Mouse (Mus musculus) erythroblast, embryonic 14.5 days (primary cell): ENCODE measurements around the gene Tceal7. TPM values are rescaled to one million over a fixed set of nuclear protein-coding genes. Genes with fewer than 3 reads are reported as not detected.
"Not testable (repeated sequence)": the region's sequence is repeated elsewhere in the genome, so short reads cannot be mapped to it uniquely, and the experiment has no call there.

ENCODE experiments used
- H3K27me3 ChIP-seq: 2 replicates; pipeline ENCODE4 v1.6.1; 2012; ENCODE audit warnings: inconsistent platforms; ENCODE audit not compliant: control insufficient read depth
- H3K36me3 ChIP-seq: 2 replicates; pipeline ENCODE4 v1.6.1; 2012; ENCODE audit warnings: mild to moderate bottlenecking, inconsistent platforms; ENCODE audit not compliant: control insufficient read depth
- H3K4me1 ChIP-seq: 2 replicates; pipeline ENCODE4 v1.6.1; 2012; ENCODE audit warnings: inconsistent platforms; ENCODE audit not compliant: control insufficient read depth
- H3K4me3 ChIP-seq: replicated peaks from 2 replicates; pipeline ENCODE3; 2012; ENCODE audit warnings: moderate library complexity, mild to moderate bottlenecking, inconsistent platforms
- H3K9me3 ChIP-seq: 2 replicates; pipeline ENCODE4 v1.6.1; 2012; ENCODE audit warnings: low read length, inconsistent platforms, mixed read lengths; ENCODE audit not compliant: control insufficient read depth
- GATA1 ChIP-seq: IDR thresholded peaks from 2 replicates; pipeline ENCODE4 v1.6.1; 2012; ENCODE audit warnings: low read length, inconsistent platforms, mixed read lengths
- TAL1 ChIP-seq: IDR thresholded peaks from 3 replicates; pipeline ENCODE4 v1.6.1; 2012; ENCODE audit warnings: low read length, inconsistent platforms, mixed read lengths
- polyA plus RNA-seq: library from polyadenylated mRNA; stranded (reverse); fragments of >175 nt; gene quantifications from 2 replicates; pipeline ENCODE4 v1.2.3, GENCODE M21; 2012

Tceal7 gene
- polyA plus RNA-seq, 1 experiment, result not detected

DNA sequence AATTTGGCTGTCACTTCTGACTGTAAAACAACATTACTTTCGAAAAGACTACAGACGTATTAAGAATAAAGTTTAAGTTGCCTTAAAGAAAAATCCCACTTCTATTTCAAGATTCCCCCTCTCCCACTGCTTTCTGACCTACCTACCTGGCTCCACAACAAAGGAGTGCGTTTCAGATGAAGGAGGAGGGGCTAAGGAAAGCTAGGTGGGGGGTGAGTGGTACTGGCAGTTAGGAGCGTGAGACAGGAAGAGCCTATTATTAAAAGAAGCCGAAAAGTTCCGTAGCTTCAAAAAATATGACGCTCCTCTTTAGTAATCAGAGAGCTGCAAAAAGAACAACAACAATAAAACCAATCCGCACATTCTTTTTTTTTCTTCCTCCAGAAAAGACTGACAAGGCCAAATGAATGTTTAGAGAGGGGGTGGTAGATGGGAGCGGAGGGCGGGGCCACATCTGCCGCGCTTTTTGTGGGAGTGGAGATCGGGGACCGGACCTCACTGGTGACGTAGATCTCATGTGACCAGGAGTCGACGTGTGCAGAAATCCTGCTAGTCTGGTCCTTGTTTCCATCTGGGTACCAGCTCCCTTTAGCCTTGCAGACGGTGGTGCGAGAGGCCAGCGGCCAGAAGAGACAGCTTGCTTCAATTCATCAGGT, 30.1 kb downstream of the Tceal7 start, which contains the start of gene Tceal9:
Gene Tceal9 (plus strand): TSS at position 506 of the 656 bp plus-strand sequence.
- TF ChIP-seq GATA1 (no peak), TAL1 (no peak)
- peaks cover 20% of the 10 kb centered on the region for H3K36me3 ChIP-seq
- peaks cover 6% of the 10 kb centered on the region for H3K4me1 ChIP-seq
- H3K9me3 ChIP-seq, result no peaks in the 10 kb centered on the region
- H3K27me3 ChIP-seq, result no peaks in the 10 kb centered on the region
- H3K4me3 ChIP-seq, result peak within 1 kb of the TSS; percentile 76

DNA sequence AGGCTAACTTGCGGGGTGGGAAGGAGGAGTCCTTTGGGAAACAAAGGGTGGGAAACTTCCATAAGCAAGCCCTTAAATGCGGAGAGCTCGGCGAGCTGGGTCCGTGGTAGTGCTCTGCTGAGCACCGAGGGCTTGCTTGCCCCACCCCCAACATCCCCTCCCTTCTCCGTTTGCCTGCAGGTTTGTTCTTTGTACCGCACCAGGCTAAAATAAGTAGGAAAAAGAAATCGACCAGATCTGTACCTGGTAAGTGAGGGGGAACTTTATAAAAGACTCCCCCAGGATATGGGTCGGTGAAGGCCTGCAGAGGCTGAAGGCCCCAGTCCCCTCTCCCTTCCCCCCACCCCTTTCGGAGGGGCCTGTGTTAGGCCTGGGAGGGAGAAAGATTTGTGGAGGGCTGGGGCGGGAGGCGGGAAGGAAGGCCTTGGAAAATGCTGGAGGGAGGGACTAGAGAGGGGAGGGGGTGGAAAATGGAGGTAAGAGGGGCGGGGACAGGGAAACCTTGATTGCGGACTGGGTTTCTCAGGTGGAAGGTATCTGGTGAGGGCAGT, 31.0 kb downstream of the Tceal7 start:
- Histone ChIP-seq H3K9me3 (no peaks in the 10 kb centered on the region), H3K36me3 (peaks cover 20% of the 10 kb centered on the region), H3K4me3 (peak overlapping the region; percentile 76), H3K27me3 (no peaks in the 10 kb centered on the region), H3K4me1 (peaks cover 6% of the 10 kb centered on the region)
- no peak for TF ChIP-seq GATA1
- no peak for TF ChIP-seq TAL1

DNA sequence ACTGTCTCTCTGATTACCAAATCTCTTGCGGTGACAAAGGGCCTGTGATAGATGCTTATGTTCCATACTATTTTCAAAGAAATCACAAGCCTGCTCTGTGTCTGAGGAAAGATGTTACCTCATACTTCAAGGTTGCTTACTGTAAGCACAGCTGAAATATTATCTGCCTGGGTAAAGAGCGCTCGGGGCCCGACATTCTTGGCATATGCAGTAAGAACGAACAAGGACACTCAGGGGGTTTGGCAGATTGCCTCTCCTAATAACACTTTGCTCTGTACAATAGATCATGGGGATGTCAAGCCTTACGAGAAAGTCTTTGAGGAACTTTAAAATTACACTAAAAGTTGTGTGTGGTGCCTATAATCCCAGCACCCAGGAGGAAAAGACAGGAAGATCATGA, 34.2 kb downstream of the Tceal7 start:
- Histone ChIP-seq H3K27me3 (no peaks in the 10 kb centered on the region), H3K9me3 (no peaks in the 10 kb centered on the region), H3K36me3 (peaks cover 20% of the 10 kb centered on the region), H3K4me3 (no peak overlapping the region), H3K4me1 (peaks cover 20% of the 10 kb centered on the region)
- TF ChIP-seq TAL1 (no peak), GATA1 (no peak)

DNA sequence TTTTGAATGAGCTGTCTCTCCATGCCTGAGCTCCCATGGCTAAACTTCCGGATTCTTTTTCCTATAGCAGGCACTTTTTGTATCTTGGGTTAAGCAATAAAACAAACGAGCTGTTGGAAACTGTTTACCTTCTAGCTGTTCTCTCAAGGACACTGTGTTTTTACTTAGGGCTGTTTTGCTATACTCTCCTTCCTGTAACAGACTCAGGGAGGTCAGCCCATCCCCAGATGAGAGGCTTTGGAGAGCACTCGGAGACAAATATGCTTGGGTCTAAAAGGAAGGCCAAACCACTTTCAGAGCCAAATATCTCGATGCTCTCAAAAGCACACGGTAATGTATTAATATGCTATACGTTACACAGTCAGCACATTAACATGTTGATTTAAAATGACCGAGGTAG, 35.1 kb downstream of the Tceal7 start:
- no peaks in the 10 kb centered on the region for H3K9me3 ChIP-seq
- no peaks in the 10 kb centered on the region for H3K27me3 ChIP-seq
- peaks cover 20% of the 10 kb centered on the region for H3K4me1 ChIP-seq
- no peak overlapping the region for H3K4me3 ChIP-seq
- TF ChIP-seq GATA1 (no peak), TAL1 (no peak)
- peaks cover 20% of the 10 kb centered on the region for H3K36me3 ChIP-seq

DNA sequence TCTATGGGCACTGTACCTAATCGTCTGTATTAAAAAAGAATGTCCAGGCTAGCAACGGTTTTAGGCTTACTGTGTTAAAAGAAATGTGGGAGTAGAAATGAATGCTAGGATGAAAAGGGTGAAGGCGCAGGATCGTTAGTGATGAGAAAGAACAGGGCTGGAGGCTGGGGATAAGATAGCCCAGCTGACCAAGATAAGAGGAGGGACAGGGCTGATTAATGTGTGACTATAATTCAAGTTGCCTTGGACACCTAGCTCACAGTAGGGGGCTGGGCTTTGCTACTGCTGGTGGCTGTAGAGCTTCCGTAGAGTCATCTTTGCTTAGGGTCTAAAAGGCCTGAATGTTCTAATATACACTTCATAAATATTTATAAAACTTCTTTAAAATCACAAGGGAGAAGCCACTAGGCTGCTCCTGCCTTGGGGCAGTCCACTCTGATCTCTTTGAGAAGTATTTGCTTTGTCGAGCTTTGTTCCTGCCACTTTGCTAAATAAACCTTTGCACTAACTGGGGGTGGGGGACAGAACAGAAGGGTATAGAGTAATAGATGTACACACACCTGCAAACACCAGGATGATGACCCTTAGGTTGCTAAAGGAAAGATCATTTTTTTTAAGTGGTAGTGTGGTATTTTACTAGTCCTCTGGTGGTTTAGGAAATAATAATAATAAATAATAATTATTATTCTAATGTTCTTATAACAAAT, 37.6 kb downstream of the Tceal7 start:
- no peaks in the 10 kb centered on the region for H3K9me3 ChIP-seq

DNA sequence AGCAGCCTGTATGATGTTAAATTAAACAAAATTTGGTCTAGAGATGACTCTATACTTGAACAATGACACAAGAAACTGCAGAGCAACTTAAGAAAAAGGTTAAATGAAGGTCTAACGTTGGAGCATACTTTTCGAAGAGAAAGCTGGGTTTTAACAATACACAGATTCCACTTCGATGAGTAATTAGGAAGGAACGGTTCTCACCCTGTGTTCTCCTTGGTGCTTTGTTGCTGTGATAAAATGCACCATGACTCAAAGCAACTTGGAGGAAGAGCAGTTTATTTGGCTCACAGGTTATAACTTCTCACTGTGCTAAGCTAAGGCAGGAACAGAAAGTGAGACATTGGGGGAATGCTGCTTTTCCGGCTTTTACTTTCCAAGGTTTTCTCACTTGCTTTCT, 53.1 kb downstream of the Tceal7 start:
- Histone ChIP-seq H3K27me3 (peaks cover 6% of the 10 kb centered on the region), H3K4me1 (peaks cover 5% of the 10 kb centered on the region; the same call in 1 of the 2 replicates), H3K9me3 (no peaks in the 10 kb centered on the region), H3K36me3 (peaks cover 5% of the 10 kb centered on the region), H3K4me3 (no peak overlapping the region)
- no peak for TF ChIP-seq GATA1
- no peak for TF ChIP-seq TAL1

More for the DNA sequence above, 37.6 kb downstream of the Tceal7 start:
- no peaks in the 10 kb centered on the region for H3K27me3 ChIP-seq
- TF ChIP-seq GATA1 (no peak), TAL1 (no peak)
- peaks cover 14% of the 10 kb centered on the region for H3K4me1 ChIP-seq
- H3K4me3 ChIP-seq, result no peak overlapping the region
- H3K36me3 ChIP-seq, result peaks cover 15% of the 10 kb centered on the region

DNA sequence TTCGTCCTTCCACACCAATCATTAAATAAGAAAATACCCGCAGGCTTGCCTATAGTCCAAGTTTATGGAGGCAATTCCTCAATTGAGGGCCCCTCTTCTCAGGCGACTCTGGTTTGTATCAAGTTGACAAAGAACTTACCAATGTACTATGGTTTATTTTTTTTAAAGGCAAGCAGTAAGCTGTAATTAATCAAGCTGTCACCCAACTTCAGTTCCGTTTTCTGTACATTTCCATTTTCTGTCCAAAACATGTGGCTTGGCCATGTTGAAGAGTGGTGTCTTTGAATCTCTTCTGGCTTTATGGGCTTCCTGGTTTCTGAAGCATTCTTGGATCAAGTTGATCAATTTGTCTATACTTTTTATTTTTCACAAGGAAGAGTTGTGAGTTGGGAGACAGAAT, 53.6 kb downstream of the Tceal7 start:
- Histone ChIP-seq H3K4me3 (no peak overlapping the region), H3K9me3 (no peaks in the 10 kb centered on the region), H3K27me3 (peaks cover 4% of the 10 kb centered on the region), H3K36me3 (peaks cover 5% of the 10 kb centered on the region), H3K4me1 (peaks cover 5% of the 10 kb centered on the region; the same call in 1 of the 2 replicates)
- TF ChIP-seq TAL1, result no peak
- no peak for TF ChIP-seq GATA1

DNA sequence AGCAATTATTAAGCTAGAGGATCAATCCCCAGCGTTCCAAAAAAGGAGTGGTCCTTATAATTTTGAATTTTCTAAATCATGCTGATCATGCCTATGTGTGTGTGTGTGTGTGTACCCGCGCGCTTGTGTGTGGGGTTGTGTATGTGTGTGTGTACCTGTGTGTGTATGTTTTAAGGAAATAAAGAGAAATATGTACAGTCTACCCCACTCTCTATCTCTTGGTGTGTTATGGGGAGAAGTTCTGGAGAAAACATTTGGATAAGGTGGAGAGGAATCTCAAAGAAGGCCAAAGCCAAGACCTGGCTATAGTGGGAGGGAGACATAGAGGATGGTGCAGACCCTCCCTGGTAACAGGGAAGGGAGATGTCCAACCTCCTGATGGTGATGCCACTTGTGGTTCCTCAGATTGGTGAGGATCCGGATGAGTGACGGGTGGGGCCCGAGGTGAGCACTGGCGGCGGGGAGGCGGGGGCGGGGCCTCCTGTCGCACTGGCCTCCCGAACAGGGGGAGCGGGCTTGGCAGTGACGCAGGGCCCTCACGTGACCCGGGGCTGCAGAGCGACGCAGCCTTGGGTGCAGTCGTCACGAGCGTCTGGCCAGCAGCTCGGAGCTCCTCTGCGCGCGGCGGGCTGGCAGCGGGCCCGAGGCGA, 55.3 kb downstream of the Tceal7 start, which contains the start of gene Bex3:
Gene Bex3 (plus strand): TSS at position 511 of the 650 bp plus-strand sequence.
- H3K36me3 ChIP-seq, H3K27me3 ChIP-seq, H3K4me1 ChIP-seq, H3K9me3 ChIP-seq: not testable (repeated sequence)
- H3K4me3 ChIP-seq, result peak within 1 kb of the TSS; percentile 46

DNA sequence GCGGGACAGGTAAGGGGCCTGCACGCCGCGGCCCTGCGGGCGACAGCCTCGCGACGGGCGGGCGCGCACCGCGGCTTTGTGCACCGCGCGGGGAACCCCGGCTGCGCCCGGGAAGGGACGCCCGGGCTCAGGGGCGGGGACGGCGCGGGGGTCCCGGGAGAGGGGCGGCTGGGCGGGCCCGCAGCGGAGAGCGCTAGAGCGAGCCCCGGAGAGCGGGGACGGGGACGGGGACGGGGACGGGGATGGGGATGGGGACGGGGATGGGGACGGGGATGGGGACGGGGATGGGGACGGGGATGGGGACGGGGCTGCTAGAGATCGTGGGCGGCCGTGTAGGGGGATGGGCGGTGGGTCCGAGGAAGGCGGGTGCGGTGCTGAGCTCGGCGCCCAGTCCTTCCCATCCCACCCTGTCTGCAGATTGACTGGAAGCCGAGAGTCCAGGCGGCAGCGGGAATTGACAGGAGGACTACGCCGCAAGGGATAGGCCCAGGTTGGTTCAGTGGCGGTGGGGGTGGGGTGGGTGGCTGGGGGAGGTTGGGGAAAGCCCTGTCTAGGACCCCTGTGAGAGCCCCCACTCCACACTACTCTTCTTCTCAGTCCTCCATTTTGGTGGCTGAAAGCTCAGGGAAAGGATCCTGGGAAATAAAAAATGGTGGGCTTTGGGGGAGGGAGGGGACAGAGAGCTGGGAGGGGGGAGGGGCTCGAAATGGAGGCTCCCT, 56.0 kb downstream of the Tceal7 start:
- H3K27me3 ChIP-seq, H3K4me1 ChIP-seq, H3K36me3 ChIP-seq, H3K9me3 ChIP-seq: not testable (repeated sequence)
- peak overlapping the region; percentile 46 for H3K4me3 ChIP-seq
